Mouse (Mus musculus): ENCODE results near the gene Ambn. TPM values are rescaled to one million over a fixed set of nuclear protein-coding genes. Genes with fewer than 3 reads are reported as not detected.

Gene Ambn
- not detected for polyA plus RNA-seq (2017; shearing (Covaris generic))

DNA sequence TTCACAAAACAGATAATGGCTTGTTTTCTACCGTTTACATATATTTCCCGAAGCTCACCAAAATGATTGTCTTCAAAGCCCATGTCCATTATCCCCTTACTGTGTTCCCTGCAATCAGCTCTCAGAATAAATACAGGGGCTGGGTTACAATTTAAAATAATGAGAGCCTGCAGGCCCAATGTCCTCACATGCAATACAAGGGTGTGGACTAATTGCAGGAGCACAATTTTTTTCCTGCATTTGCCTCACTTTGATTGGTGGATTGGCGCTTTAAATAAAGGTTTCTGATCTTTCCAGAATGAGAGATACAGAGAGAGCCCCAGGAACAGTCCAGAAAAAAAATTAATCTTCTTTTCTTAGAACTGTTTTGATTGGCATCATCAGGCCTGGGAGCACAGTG is at the start of gene Ambn:
Ambn (plus strand) TSS at position 301 of the 400 bp plus-strand sequence.

DNA sequence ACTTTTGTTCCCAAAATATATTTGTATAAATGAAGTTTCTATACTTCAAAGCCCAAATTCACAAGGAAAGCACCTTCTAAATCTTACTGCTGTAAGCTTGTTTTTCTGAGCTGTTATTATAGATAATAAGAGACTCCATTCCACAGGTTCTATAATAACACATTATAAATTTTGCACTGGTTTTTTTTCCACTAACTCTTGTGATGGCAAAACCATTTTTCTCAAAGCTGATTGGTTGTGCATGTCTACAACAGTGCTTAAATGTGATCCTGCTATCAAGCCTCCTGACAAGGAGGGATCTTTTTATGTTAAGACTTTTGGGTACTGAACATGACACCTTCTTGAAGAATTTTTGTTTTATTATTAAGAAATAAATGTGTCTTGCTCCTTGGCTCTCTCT is 31.9 kb downstream of the Ambn start, which contains the start of gene Enam:
Enam (plus strand) TSS at position 301 of the 400 bp plus-strand sequence.

Other genes starting within 250 kb of the Ambn start
- not detected for gene Gm7714, start 187.1 kb upstream of the Ambn start, polyA plus RNA-seq (2017; shearing (Covaris generic))
- not detected for gene Prol1, start 138.7 kb upstream of the Ambn start, polyA plus RNA-seq (2017; shearing (Covaris generic))
- not detected for gene Amtn, start 79.9 kb upstream of the Ambn start, polyA plus RNA-seq (2017; shearing (Covaris generic))
- not detected for gene Enam, start 32.0 kb downstream of the Ambn start, polyA plus RNA-seq (2017; shearing (Covaris generic))
- gene Jchain, start 71.9 kb downstream of the Ambn start, polyA plus RNA-seq (2017; shearing (Covaris generic)) = 2.7 TPM
- gene Utp3, start 98.5 kb downstream of the Ambn start, polyA plus RNA-seq (2017; shearing (Covaris generic)) = 116 TPM
- 0.93 TPM for gene Rufy3, start 109.0 kb downstream of the Ambn start, polyA plus RNA-seq (2017; shearing (Covaris generic))
- 3.1 TPM for gene Grsf1, start 220.2 kb downstream of the Ambn start, polyA plus RNA-seq (2017; shearing (Covaris generic))

Data from CD4-positive, CD25-positive, alpha-beta regulatory T cell, adult 9 weeks (primary cell).